Mouse (Mus musculus) forebrain, embryonic 10.5 days (tissue): ENCODE measurements around the gene Heatr4. TPM values are rescaled to one million over a fixed set of nuclear protein-coding genes. Genes with fewer than 3 reads are reported as not detected.

Experiments used
- DNase-seq: peaks from one replicate; pipeline ENCODE4 v3.0.0-alpha.2; 2017; ENCODE audit warnings: low spot score; ENCODE audit errors: extremely low spot score
- H3K27ac ChIP-seq: fragments of 300-500 bp; sonication (generic); 2 replicates; pipeline ENCODE4 v1.5.1; 2016; ENCODE audit warnings: mild to moderate bottlenecking
- H3K27me3 ChIP-seq: fragments of 300-500 bp; sonication (generic); 2 replicates; pipeline ENCODE4 v1.6.1; 2016; ENCODE audit warnings: mild to moderate bottlenecking; ENCODE audit not compliant: poor library complexity, severe bottlenecking
- H3K36me3 ChIP-seq: fragments of 300-500 bp; sonication (generic); replicated peaks from 2 replicates; pipeline ENCODE4 v1.6.1; 2016; ENCODE audit warnings: mild to moderate bottlenecking, moderate library complexity
- H3K4me1 ChIP-seq: fragments of 300-500 bp; sonication (generic); 2 replicates; pipeline ENCODE4 v1.6.1; 2016
- H3K4me3 ChIP-seq: fragments of 300-500 bp; sonication (generic); 2 replicates; pipeline ENCODE4 v1.5.1; 2016; ENCODE audit warnings: mild to moderate bottlenecking, moderate library complexity
- H3K9me3 ChIP-seq: fragments of 300-500 bp; sonication (generic); 2 replicates; pipeline ENCODE4 v1.6.1; 2016; ENCODE audit warnings: mild to moderate bottlenecking, moderate library complexity
- WGBS: fragments of 180-500 bp; shearing (Covaris S2); methylation state at CpG from one replicate; pipeline ENCODE4 v1.1.7; 2016; 5-methylcytosine and 5-hydroxymethylcytosine counted together
- polyA plus RNA-seq: library from polyadenylated mRNA; unstranded; fragments of >200 nt; fragmentation: Nextera tagmentation; extraction: Ambion mirVana; gene quantifications from 2 replicates; pipeline ENCODE4 v1.2.1, GENCODE M21; 2016

Gene Heatr4
- polyA plus RNA-seq, 1 experiment from 2014 or later: not detected

DNA sequence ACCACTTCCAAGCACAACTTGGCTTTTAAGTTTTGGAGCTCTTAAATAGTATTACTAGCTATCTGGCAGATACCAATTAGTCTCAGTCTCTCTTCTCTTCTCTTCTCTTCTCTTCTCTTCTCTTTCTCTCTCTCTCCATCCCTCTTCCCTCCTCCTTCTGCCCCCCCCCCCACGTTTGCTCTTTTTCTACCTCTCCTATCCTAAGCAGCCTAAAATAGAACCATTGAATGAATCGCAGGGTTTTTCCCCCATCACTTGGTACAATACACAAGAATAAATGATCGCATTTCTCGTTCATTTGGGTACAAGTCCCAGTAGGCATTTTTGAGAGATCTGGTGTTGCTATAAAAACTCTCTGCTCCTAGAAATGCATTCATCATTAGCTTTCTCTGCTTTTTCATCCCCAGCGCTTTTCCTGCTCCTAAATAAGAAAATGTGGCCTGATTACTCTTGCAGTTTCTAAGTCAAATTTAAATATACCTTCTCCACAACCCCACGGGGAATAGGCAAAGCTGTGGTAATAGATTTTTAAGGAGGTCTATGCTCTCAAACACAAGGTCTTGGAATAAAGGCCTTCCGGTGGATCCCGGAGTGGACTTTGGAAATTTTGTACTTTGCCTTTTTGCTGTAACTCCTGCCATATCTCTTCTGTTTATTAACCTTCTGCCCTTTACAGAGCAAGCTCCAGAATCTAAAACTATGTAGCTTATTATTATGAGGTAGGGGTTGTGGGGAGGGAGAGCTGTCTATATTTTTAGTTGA lies 61.7 kb downstream of the Heatr4 start:
- Histone ChIP-seq H3K36me3 (no peaks in the 10 kb centered on the region), H3K27me3 (no peaks in the 10 kb centered on the region), H3K9me3 (no peaks in the 10 kb centered on the region), H3K27ac (peak overlapping the region; percentile 93), H3K4me1 (peaks cover 43% of the 10 kb centered on the region), H3K4me3 (peak overlapping the region; percentile 91)
- DNase-seq: no peak
- 51% methylated on average over 8 of the region's 8 CpGs for WGBS

DNA sequence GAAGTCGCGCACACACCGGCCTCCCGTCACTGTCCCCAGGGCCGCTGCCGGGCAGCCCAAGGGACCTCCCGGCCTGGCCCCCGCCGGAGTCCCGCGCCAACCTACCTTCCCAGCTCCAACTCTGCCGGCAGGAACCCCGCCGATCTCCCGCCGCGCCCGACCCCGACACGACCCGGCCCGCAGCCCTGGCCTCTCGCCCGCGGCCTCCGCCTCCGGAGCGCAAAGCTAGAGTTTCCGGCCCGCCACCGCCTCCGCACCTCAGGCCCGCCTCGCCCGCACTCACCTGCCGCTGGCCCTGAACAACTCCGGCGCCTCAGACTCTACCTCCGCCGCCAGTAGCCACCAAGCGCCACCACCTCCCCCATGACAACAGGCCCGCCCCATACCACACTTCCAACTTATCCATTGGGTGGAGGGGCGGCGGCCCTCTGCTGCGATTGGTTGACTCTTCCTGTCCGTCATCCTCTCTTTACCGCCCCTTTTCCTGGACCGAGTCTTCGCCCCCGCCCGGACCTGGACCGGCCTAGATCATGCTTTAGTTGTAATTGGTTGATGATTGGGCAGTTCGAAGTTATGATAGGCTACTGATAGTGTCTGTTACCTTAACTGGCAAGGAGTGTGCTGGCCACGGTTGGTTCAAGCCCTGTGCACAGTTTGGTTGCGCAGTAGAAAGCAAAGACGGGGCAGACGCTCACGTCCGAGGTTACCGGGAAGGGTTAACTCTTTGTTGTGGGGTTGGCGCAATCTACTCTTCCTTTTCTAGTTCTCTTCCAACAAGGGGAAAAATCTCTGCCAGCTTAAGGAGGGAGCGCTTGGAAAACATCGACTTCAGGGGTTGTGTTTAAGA lies 62.9 kb downstream of the Heatr4 start, which contains the start of gene Numb:
Gene Numb, minus strand, starts transcription at position 400 of the 847 bp plus-strand sequence.
- Histone ChIP-seq H3K4me1 (peaks cover 43% of the 10 kb centered on the region), H3K36me3 (peaks cover 3% of the 10 kb centered on the region), H3K27me3 (no peaks in the 10 kb centered on the region), H3K27ac (peak within 1 kb of the TSS; percentile 93), H3K4me3 (peak within 1 kb of the TSS; percentile 91), H3K9me3 (no peaks in the 10 kb centered on the region)
- DNase-seq: peak; percentile 98
- under 1% methylated on average over 63 of the region's 63 CpGs for WGBS

DNA sequence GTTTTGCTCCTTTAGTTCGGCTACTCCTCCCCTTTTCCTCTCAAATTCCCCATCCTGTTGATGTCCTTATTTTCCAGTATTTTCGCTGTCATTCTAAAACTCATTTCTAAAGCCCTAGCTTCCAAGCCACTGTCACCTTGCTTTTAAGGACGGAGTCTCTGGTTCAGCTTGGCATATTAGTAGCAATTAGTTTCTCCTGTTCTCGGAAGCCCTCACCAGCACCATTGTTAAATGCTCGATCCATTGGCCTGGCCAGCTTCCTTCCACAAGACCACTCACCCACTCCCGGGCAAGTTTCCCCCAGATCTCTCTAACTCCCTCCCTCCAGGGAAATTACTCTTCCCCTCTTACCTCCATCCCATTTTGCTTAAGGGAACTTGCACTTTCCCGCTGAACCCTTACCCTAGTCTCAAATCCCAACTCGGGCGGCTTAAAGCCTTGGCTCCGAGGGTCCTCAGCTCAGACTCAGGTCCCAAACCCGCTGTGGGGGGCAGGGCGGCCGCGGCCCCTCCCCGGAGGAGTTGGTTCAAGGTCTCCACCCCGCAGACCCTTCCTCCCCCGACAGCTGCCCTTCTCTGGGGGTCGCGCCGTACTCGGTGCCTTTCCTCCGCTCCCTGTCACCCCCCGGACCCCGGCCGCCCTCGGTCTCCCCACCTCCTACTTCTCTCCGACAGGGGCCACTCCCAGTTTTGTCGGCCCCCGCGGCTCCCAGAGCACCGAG lies 63.8 kb downstream of the Heatr4 start:
- peak; percentile 44 for DNase-seq

DNA sequence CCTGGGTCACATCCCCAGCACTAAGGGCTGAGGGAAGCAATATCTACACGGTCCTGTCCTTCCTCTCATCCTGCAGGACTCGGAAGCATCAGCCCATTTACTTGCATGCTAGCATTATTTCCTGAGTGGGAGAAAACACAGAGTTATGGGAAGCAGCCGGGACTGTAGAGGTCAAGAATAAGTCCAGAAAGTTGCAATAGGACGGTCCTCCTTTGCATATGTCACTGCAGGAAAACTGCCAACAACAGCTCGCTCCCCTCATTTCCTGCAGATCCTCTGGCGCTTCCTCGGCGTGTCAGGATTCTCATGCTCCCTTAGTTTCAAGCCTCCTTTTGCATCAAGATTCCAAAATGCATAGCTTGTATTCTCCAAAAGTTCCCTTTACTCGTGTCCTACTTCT lies 67.8 kb downstream of the Heatr4 start:
- Histone ChIP-seq H3K9me3 (no peaks in the 10 kb centered on the region), H3K27me3 (no peaks in the 10 kb centered on the region), H3K4me3 (no peak overlapping the region), H3K36me3 (peaks cover 28% of the 10 kb centered on the region), H3K27ac (no peak overlapping the region), H3K4me1 (peaks cover 19% of the 10 kb centered on the region)
- no peak for DNase-seq
- WGBS: 86% methylated on average over 9 of the region's 9 CpGs

More for the DNA sequence above, 63.8 kb downstream of the Heatr4 start:
- H3K27ac ChIP-seq: peak overlapping the region; percentile 93
- peak overlapping the region; percentile 91 for H3K4me3 ChIP-seq
- no peaks in the 10 kb centered on the region for H3K9me3 ChIP-seq
- H3K27me3 ChIP-seq: no peaks in the 10 kb centered on the region
- WGBS: under 1% methylated on average over 31 of the region's 31 CpGs
- H3K4me1 ChIP-seq: peaks cover 43% of the 10 kb centered on the region
- peaks cover 8% of the 10 kb centered on the region for H3K36me3 ChIP-seq

DNA sequence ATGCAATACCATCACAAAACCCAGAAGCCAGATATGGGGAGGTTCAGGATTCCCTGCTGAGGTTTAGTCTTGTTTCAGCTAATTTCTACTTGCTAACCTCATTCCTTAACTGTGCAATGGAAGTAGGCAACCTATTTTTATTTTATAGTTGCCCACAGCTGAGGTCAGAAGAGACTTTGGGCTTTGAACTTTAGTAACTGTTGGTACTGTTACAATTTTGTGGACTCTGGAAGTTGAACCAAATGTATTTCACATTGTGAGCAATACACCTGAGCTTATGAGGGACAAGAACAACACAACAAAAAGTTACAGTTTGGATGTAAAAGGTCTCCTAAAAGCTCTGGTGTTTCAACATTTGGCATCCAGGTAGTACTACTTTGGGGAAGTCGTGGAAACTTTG lies 69.9 kb downstream of the Heatr4 start:
- H3K36me3 ChIP-seq: peaks cover 28% of the 10 kb centered on the region
- no peaks in the 10 kb centered on the region for H3K27me3 ChIP-seq
- 83% methylated on average over 1 of the region's 1 CpGs for WGBS
- no peak for DNase-seq
- H3K4me3 ChIP-seq: no peak overlapping the region
- H3K4me1 ChIP-seq: peaks cover 5% of the 10 kb centered on the region; the same call in 1 of the 2 replicates
- H3K27ac ChIP-seq: no peak overlapping the region
- no peaks in the 10 kb centered on the region for H3K9me3 ChIP-seq

DNA sequence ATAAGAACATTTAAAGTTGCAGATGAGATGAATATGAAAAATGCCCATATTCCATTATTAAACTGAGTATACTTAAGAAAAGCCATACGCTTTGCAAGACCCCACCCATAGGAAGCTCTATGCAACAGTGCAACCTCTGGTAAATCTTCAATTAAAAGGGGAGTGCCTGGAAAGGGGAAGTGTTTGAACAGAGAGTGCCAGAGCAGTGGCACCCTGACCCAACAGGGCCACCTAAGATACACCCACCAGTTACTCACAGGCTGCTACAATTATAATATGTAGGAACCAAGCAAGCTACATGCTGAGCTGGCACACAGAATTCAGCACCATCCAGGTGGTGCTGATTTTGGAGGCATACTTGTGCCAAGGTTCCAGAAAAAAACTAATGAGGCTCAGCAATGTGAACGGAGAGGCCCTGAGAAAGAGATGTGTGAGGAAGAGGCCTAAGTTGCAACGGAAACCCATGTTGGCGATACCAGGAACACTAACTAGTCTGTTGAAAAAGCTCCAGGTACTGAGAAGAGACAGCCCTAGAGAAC lies 70.4 kb downstream of the Heatr4 start:
- WGBS: 94% methylated on average over 4 of the region's 4 CpGs
- Histone ChIP-seq H3K9me3 (no peaks in the 10 kb centered on the region), H3K4me3 (no peak overlapping the region), H3K4me1 (no peaks in the 10 kb centered on the region), H3K27me3 (no peaks in the 10 kb centered on the region), H3K27ac (no peak overlapping the region), H3K36me3 (peaks cover 28% of the 10 kb centered on the region)
- DNase-seq: no peak

DNA sequence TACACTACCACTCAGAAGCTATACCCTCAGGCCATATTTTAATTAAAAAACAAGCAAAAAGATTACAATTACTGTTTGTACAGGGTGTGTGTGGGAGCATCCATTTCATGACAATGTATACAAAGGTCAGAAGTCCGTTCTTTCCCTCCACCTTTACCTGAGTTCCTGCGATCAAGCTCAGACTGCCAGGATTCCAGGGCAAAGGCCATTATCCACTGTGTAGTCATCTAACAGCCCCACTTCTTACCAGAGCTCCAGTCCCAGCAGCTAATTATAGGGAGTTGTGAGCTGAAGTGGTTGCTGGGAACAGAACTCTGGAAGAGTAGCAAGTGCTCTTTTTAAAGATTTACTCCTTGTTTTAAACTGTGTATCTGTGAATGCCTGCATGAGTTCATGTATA lies 74.2 kb downstream of the Heatr4 start:
- H3K4me1 ChIP-seq: no peaks in the 10 kb centered on the region
- DNase-seq: no peak
- 89% methylated on average over 2 of the region's 2 CpGs for WGBS
- no peak overlapping the region for H3K27ac ChIP-seq
- H3K9me3 ChIP-seq: no peaks in the 10 kb centered on the region
- H3K27me3 ChIP-seq: no peaks in the 10 kb centered on the region
- no peak overlapping the region for H3K4me3 ChIP-seq
- peaks cover 37% of the 10 kb centered on the region for H3K36me3 ChIP-seq

Other genes with a start within 250 kb of the Heatr4 start
- gene Papln, start 221.2 kb downstream of the Heatr4 start, polyA plus RNA-seq: 0.07 TPM in 2 replicates
- 35.5 and 37.1 TPM in 2 replicates for gene Numb, start 62.9 kb downstream of the Heatr4 start, polyA plus RNA-seq
- 14.3 and 15.4 TPM in 2 replicates for gene Riox1, start 34.2 kb downstream of the Heatr4 start, polyA plus RNA-seq
- gene Acot2, start 3.0 kb upstream of the Heatr4 start, polyA plus RNA-seq: 14.9 and 16.0 TPM in 2 replicates
- gene Acot1, start 24.6 kb upstream of the Heatr4 start, polyA plus RNA-seq: 22.4 and 23.5 TPM in 2 replicates
- 0.14 and 0.15 TPM in 2 replicates for gene Acot4, start 53.5 kb upstream of the Heatr4 start, polyA plus RNA-seq
- gene Gm49366, start 54.1 kb upstream of the Heatr4 start, polyA plus RNA-seq: not detected in 2 replicates
- 0.11 and 0.32 TPM in 2 replicates for gene Acot3, start 67.3 kb upstream of the Heatr4 start, polyA plus RNA-seq
- not detected in 2 replicates for gene Acot5, start 84.5 kb upstream of the Heatr4 start, polyA plus RNA-seq
- gene Acot6, start 115.8 kb upstream of the Heatr4 start, polyA plus RNA-seq: 0.69 and 0.98 TPM in 2 replicates
- gene Dnal1, start 129.5 kb upstream of the Heatr4 start, polyA plus RNA-seq: 4.2 and 4.8 TPM in 2 replicates
- gene Pnma1, start 163.6 kb upstream of the Heatr4 start, polyA plus RNA-seq: 1.3 and 1.8 TPM in 2 replicates
- 7.0 and 8.7 TPM in 2 replicates for gene Elmsan1, start 234.0 kb upstream of the Heatr4 start, polyA plus RNA-seq